ENCODE assay signal across 8 mouse cellular contexts in the genomic region with DNA sequence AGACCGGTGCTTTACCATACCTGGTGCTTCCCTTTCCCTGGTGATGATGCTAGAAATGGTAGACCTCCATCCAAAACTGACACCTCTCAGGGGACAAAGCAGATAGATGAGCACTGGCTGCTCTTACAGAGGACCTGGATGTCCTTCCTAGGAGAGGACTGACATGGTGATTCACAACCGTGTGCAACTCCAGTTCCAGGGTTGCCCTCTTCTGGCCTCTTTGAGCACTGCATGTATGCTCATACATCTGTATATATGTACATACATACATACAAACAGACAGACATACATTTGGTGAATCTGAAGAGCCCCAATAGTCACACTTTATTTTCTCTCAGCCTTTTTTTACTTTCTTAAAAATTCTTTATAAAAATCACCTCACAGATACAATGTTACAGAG. TPM values are rescaled to one million over a fixed set of nuclear protein-coding genes. Genes with fewer than 3 reads are reported as not detected.
DNase-seq lines count a peak whose midpoint lies in the region; ATAC-seq and TF ChIP-seq lines count a peak whose summit lies in the region.

No protein-coding gene starts in this region.

- peaks cover 33% of the 10 kb centered on the region; the same call in 1 of the 2 replicates for H3K4me1 ChIP-seq in small intestine, adult 2 months (ENCODE audit: control insufficient read depth, insufficient read depth, insufficient read length, low read length)

- 66% methylated on average over 2 of the region's 2 CpGs for WGBS in small intestine, adult 2 months

- no peak for ATAC-seq in cerebellum, adult (ENCODE audit: insufficient number of reproducible peaks, low FRiP score, low TSS enrichment)

- no peaks in the 10 kb centered on the region for H3K36me3 ChIP-seq in small intestine, adult 2 months (ENCODE audit: control insufficient read depth, insufficient read depth, low read length)

- H3K4me3 ChIP-seq in small intestine, adult 2 months (ENCODE audit: low read depth, low read length), result no peak overlapping the region

- TF ChIP-seq CTCF in brain, embryonic 14.5 days (IDR thresholded peaks at IDR 0.05; ENCODE audit: borderline replicate concordance, extremely low read depth, insufficient read depth, insufficient read length), result peak; percentile 47; the same call in 1 of the 2 replicates
- peak; percentile 68; the same call in 1 of the 2 replicates for TF ChIP-seq CTCF in small intestine, adult 2 months (IDR thresholded peaks at IDR 0.05; ENCODE audit: extremely low read depth, insufficient read length, insufficient replicate concordance, low read depth, low read length)

- no peaks in the 10 kb centered on the region for H3K27me3 ChIP-seq in small intestine, adult 2 months (ENCODE audit: control insufficient read depth, insufficient read depth, low read length)

- no peak for TF ChIP-seq POLR2A in brain, embryonic 14.5 days (IDR thresholded peaks at IDR 0.05; ENCODE audit: borderline replicate concordance, extremely low read depth, insufficient read depth, insufficient read length, poor library complexity, severe bottlenecking)
- TF ChIP-seq POLR2A in small intestine, adult 2 months (IDR thresholded peaks at IDR 0.05; ENCODE audit: low read depth, low read length), result no peak

- DNase-seq in cerebellum, adult 18-20 months, result peak; percentile 64 to 66
- DNase-seq in left cerebral cortex, postnatal 14 days (ENCODE audit: low spot score in 2 of 2), result peak; percentile 68
- no peak for DNase-seq in left cerebral cortex, postnatal 25 days (ENCODE audit: low spot score in 2 of 2)
- DNase-seq in brain, embryonic 14.5 days (ENCODE audit: low read depth), result peak; percentile 58
- DNase-seq in kidney, postnatal 14 days, result peak; percentile 56
- no peak for DNase-seq in adipocyte (ENCODE audit: low spot score)

- no peak overlapping the region for H3K27ac ChIP-seq in small intestine, adult 2 months (ENCODE audit: insufficient read depth, low read depth, low read length)

- intact Hi-C loops in left cerebral cortex, postnatal 14 days (cut with DNase I), result loop anchor here (2.0 kb wide), 1 partner anchor 59 kb away; no protein-coding TSS in a partner anchor
- intact Hi-C loops in left cerebral cortex, postnatal 25 days (cut with DNase I), result loop anchor here (1.0 kb wide), 1 partner anchor 60 kb away; no protein-coding TSS in a partner anchor

RNA-seq across cellular contexts. Expression of a gene that starts 20.5 kb away (rescaled TPM):
- total RNA-seq in left cerebral cortex, postnatal 14 days (2021), result 10 to 100 TPM; 75.6 to 99.5 TPM
- total RNA-seq in left cerebral cortex, postnatal 25 days (2021), result 10 to 100 TPM; 83.2 to 87.7 TPM
- polyA plus RNA-seq in brain, embryonic 14.5 days (2012; rRNA removed), result 1.9 and 2.0 TPM in 2 replicates
- polyA plus RNA-seq in small intestine, adult 2 months (2012; rRNA removed), result 13.9 and 46.7 TPM in 2 replicates

Comparison
In these comparisons a context has a peak if more than half of its experiments do, and no peak if none do; other contexts are left out.
1. DNase-seq: peak in cerebellum, adult 18-20 months (2 of 2), left cerebral cortex, postnatal 14 days (2 of 2), brain, embryonic 14.5 days (single experiment) and kidney, postnatal 14 days (single experiment); none in left cerebral cortex, postnatal 25 days (0 of 2) and adipocyte (single experiment).